Mouse (Mus musculus) kidney, adult 11 months (tissue): ENCODE data around the gene Tns3.

Experiments
- DNase-seq: peaks from one replicate; pipeline ENCODE4 v3.0.0; 2022

Gene Tns3

GRCm38 (mm10) chr11:8432941-8433340 lies 231.4 kb downstream of the Tns3 start:
- no peak for DNase-seq

GRCm38 (mm10) chr11:8427660-8428059 lies 236.7 kb downstream of the Tns3 start:
- DNase-seq, result no peak

DNA sequence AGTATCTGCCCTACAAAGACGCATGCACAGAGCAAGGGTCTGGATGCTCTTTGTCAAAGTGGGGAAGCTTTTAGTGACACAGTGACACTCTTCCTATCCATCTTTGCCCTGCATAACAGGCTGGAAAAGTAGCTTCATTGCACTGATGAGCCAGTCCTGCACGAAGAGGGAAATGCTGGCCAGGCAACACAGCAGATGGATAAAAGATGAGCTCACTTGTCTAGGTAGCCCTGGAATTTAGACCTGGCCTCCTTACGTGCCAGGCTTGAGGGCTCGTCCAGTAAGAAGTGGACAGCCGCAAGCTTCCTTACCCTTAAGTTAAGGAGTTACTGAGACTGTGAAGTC lies 239.1 kb downstream of the Tns3 start:
- no peak for DNase-seq

GRCm38 (mm10) chr11:8424342-8425225 lies 239.8 kb downstream of the Tns3 start:
- DNase-seq, result peak; percentile 86

- DNase-seq, result peak; percentile 22
These were observed 259.0 kb downstream of the Tns3 start for GRCm38 (mm10) chr11:8405225-8405899.

DNA sequence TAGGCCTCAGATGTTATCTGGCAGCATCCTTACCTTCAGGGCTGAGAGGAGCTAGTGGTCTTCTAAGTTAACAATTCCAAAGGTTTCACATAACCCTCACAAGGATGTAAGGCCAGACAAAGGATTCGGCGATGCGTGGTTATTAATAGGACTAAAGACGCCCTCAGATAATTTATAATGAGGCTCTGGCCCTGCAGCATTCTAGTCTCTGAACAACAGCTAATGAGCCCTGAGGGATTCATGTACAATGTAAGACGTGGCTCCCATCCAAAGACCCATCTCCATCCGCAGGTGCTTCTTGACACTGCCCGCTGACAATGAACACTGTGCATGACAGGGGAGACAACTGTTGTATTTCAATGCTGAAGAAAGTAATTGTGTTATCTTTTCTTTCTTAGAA lies 263.0 kb downstream of the Tns3 start:
- no peak for DNase-seq

DNA sequence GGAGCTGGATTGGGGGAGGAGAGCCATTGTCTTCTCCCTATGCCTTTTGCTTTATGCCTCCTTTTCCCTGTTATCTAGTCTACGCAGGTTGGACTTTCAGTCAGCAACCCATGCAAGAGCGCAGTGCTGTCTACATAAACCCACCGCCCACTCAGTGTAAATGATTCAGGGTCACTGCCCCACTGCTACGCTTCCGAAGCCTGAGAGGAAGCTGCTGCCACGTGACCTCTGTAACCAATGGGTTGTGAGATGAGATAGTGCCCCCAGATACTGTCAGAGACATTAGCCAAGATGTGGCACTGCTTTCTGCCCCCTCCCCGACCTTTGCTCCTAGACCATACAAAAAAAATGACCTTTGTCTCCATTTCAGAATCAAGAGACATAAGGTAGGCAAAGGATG lies 268.0 kb downstream of the Tns3 start:
- no peak for DNase-seq

DNA sequence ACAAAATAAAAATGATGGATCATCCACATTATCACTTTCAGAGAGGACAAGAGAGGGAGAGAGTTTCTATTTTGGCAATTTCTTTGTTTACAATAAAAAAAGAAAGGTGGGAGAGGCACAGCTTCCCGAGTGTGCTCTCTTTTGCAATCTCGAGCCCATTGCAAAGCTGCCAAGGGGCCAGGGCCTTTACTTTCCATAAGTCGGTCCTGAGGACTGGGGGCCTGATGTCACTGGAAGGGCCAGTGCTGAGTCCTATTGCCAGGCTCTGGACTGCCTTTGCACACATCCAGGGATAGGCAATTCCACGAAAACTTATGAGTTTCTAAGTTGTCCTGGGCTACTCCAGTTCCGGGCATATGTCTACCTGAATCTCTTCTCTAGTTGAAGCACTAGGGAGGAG lies 272.8 kb downstream of the Tns3 start:
- DNase-seq, result no peak

GRCm38 (mm10) chr11:8385891-8386405 lies 278.4 kb downstream of the Tns3 start:
- no peak for DNase-seq
